Mouse (Mus musculus): ENCODE measurements around the gene Stk4.

The Stk4 gene

GRCm38 (mm10) chr2:164128576-164129411, 58.7 kb downstream of the Stk4 start:
- no peak for DNase-seq (ENCODE audit: low read depth, low spot score)

DNA sequence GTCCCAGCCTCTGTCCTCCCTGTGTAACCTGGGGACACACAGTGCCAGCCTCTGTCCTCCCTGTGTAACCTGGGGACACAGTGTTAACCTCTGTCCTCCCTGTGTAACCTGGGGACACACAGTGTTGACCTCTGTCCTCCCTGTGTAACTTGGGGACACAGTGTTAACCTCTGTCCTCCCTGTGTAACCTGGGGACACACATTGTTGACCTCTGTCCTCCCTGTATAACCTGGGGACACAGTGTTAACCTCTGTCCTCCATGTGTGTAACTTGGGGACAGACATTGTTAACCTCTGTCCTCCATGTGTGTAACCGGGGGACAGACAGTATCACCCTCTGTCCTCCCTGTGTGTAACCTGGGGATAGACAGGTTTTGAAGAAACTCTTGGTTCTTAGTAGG, 61.5 kb downstream of the Stk4 start:
- DNase-seq (ENCODE audit: low read depth, low spot score) = no peak

DNA sequence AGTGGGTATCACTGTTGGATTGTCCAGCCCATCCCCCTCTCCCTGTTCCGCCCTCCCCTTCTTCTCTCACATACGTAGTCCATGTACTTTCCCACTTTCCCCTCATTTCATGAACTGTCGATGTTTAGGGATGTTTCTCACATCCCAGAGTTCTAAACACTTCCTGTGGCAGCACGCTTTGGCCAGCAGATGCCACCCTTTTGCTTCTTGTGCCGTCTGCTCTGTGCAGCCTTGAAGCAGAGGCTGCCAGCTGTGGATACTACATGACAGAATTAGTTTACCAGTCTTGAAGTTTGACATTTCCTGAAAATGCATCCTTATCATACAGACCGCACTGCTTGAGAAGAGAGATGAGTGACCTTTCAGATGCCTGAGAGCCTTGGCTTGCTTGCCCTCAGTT, 64.4 kb downstream of the Stk4 start:
- peak; percentile 31 for DNase-seq (ENCODE audit: low read depth, low spot score)

- DNase-seq (ENCODE audit: low read depth, low spot score) = no peak
These were observed 65.2 kb downstream of the Stk4 start for GRCm38 (mm10) chr2:164135367-164135766.

- DNase-seq (ENCODE audit: low read depth, low spot score) = no peak
These were observed 66.3 kb downstream of the Stk4 start for GRCm38 (mm10) chr2:164136393-164136792.

DNA sequence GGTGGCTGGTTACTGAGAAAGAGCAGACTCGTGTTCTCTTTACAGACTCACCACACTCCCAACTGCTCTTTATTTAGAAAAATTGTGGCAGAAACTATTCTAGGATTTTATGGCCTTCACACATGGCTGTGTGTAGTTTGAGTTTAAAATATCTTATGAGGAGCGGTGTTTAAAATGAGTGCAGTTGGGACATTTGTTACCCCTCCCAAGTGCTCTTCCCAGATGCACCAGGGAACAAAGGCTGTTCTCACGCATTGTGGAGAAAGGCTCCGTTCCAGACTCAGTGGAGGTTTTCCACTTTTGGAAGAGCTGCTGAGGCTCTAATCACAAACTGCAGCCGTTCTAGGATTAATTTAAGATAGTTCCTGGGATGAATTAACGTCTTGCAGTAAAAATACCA, 67.6 kb downstream of the Stk4 start:
- no peak for DNase-seq (ENCODE audit: low read depth, low spot score)

DNA sequence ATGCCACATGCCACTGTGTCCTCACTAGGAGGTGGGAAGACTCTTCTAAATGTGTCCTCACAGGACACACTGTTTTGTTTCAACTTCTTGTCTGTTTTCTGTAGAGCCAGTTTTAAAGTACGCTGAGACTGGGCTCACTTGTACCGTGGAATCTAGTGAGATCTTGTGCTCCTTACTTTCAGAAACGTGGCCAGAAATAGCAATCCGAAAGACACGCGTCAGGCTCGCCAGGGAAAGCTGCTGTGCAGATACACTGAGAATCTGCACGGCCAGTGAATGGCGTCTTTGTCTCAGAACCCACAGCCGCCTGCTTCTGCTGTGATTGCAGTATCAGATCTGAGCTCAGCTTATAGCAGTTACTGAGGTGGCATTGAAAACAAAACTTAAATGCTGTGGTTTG, 71.9 kb downstream of the Stk4 start:
- DNase-seq (ENCODE audit: low read depth, low spot score) = no peak

- DNase-seq (ENCODE audit: low read depth, low spot score) = no peak
These were observed 73.9 kb downstream of the Stk4 start for GRCm38 (mm10) chr2:164144025-164144424.

- no peak for DNase-seq (ENCODE audit: low read depth, low spot score)
These were observed 74.4 kb downstream of the Stk4 start for GRCm38 (mm10) chr2:164144541-164144940.

- DNase-seq (ENCODE audit: low read depth, low spot score) = no peak
These were observed 76.4 kb downstream of the Stk4 start for GRCm38 (mm10) chr2:164146556-164146955.

DNA sequence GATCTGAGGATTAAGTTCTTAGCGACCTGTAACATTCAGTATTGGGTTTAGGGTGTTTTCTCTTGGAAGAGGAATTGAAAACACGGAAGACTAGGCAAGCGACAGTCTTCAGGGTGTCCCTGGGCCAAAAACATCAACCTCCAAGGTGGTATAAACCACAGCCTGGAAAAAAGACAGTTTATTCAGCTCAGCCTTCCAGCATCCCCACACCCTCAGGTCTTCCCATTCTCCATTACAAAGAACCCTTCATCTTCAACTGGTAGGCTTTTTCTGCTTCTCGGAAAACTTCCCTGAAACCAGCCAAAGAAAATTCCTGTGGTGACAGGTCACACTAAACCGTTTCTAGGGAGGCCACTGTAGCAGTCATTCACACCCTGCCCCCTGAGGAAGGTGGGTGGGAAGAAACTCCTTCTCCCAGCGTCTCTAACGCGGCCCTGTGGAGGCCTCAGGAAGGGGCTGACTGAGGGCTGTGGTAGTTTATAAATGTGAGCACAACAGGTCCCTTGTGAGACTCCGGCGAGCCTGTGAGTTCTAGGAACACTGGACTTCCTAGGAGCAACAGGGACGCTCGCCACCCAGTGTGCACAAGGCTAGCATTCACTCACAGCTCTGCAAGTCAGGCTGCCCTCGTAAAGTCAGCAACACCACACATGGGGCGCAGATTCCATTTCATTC, 80.1 kb downstream of the Stk4 start:
- no peak for DNase-seq (ENCODE audit: low read depth, low spot score)

DNA sequence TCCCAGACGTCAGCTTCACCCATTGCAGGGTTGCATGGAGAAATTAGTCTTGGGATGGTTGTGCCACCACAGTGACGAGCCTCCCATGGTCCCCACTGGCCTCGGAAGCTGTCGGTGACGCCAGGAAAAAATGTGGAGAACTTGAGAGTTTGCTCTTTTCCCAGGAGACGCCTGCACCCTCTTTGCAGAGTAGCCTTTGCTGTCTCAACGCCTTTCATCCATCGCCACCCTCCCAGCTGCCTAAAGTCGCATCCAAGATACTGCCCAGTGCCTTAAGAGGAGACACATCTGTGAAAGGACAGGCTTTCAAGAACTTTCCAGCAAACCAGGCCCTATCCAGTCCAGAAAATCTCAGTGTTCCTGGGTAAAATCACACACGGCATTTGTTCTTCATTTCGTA, 82.2 kb downstream of the Stk4 start:
- DNase-seq (ENCODE audit: low read depth, low spot score) = no peak

DNA sequence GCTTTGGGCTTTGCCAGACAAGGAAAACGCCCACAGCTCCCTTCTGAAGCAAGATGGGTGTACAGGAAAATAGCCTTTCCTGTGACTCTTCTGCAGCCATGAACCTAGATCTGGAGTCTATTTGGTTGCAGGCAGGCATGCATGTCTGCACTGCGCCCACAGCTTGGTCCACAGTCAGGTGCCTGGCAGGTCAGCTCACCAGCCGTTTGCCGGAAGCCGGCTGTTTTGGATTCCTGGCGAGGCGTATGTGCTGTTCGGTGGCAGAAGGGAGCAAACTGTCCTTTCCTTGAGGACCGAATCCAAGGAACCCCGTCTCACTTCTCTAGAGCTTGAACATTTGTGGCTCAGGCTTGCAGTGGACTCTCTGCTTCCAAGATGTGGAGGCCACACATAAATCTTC, 83.9 kb downstream of the Stk4 start:
- DNase-seq (ENCODE audit: low read depth, low spot score) = no peak

- DNase-seq (ENCODE audit: low read depth, low spot score) = no peak
These were observed 86.0 kb downstream of the Stk4 start for GRCm38 (mm10) chr2:164156158-164156557.

GRCm38 (mm10) chr2:164158838-164159237, 88.7 kb downstream of the Stk4 start:
- no peak for DNase-seq (ENCODE audit: low read depth, low spot score)

DNA sequence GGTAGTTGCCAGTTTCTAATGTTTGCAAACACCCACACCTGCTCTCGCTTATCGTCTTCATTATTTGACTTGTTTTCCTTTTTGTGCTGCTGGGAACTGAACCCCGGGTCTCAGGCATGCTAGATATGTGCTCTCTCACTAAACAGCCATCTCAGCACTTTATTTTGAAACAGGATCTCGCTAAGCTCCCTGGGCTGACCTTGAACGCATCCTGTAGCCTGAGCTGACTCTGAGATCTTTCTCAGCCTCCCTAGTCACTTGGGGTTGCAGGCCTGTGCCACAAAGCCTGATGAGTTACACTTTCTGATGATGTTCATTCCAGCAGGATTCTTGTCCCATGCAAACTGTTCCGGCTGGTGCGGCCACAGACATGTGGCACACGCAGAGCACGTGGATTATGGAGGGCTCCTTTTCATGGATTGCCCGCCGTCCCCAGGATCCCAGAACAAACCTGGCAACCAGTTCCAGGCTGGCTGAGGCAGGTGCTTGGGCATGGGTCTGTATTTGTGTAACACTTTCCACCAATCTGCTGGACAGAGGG, 91.5 kb downstream of the Stk4 start:
- no peak for DNase-seq (ENCODE audit: low read depth, low spot score)

DNA sequence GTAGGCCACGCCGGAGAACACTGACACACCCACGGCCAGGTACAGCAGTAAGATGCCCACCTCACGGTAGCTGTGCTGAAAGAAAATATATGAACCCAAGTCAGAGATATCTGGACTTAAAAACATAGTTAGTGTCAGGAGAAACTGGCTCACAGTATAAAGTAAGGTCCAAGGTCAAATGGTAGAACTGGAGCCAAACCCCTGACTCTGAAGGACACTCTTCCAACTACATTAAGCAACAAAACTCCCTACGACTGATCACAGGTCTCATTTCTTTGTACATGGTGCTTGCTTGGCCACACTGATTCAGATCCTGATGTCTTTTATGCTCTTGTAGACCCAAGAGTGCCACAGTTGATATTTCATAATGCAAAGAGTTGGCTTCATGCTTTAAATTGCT, 94.8 kb downstream of the Stk4 start:
- no peak for DNase-seq (ENCODE audit: low read depth, low spot score)

DNA sequence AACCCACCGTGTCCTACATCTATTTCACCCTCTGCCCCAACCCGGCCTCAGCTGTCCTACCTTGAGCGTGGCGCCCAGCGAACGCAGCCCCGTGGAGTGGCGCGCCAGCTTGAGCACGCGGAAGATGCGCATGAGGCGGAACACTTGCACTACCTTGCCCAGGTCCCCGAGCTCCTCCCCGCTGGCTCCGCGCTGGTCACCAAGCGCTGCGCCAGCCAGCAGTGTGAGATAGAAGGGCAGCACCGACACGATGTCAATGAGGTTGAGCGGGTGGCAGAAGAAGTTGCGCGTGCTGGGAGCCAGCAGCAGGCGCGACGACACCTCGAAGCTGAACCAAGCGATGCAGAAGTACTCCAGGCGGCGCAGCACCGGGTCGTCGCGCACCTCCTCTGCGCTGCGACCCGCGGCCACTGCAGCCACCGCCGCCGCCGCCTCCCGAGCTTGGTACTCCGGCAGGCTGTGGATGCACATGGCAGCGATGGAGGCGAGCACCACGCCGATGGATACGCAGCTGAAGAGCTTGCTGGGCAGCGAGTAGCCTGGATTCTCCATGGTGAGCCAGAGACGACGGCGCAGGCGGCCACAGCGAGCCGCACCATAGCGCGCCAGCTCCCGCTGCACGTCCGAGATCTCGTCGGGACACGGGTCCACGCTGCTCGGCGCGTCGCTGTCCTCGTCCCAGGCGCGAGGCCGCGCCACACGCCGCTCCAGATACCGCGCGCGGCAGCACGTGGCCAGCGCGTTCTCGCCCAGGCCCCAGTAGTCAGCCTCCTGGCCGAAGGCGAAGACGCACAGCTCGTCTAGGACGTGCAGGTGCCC, 97.8 kb downstream of the Stk4 start:
- no peak for DNase-seq (ENCODE audit: low read depth, low spot score)

DNA sequence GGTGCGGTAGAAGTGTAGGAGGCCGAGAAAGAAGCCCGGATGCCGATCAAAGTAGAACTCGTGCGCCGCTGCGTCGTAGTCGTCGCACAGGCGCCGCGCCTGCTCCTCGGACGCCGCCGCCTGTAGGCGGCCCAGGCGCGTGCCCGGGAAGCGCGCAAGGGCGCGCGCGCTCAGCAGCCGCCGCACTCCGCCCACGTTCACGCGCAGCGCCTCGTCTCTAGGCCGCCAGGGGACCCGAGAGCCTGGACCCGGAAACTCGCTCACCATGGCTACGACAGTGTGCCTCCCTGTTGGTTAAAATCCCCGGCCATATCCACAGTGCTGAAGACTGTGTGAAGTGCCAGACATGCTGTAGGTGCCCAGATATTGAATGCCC, 98.4 kb downstream of the Stk4 start:
- peak; percentile 9 for DNase-seq (ENCODE audit: low read depth, low spot score)

DNA sequence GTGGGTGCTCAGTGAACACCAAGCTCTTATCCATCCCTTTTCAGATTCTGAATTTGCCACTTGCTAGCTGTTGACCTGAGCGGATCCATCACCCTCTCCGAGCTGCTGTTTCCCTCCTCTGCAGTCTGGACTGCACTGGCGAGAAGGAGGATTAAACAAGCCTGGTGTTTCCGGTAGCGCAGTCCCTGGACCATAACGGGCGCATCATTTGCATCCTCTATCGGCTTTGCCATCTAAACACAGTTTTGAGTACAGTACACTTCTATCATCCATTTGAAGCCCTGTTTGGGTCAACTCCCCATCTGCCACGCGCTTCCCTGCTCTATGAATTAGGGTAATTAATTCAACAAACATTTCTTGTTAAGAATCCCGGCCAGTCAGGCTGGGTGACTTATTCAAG, 100.2 kb downstream of the Stk4 start:
- no peak for DNase-seq (ENCODE audit: low read depth, low spot score)

DNA sequence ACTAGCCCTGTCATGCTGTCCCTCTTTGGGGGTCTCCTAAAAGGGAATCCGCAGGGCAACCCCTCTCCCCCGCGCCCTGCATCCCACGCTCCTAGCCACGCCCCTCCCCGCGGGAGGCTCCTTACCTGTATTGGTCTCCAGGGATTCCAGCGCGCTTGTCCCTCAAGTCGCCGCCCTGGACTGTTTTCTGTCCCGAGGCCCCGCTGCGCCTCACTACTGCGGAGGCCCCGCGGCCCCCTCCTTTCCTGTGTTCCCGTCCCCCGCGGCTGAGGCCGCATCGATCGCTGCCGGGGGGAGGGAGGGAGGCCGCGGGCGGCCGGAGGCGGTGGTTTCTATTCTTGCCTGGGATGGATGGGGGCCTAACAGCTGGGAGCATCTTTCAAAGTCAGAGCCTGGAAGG, 100.8 kb downstream of the Stk4 start, which contains the start of gene Kcns1:
Gene Kcns1 (minus strand): TSS at position 212 of the 400 bp plus-strand sequence.
- no peak for DNase-seq (ENCODE audit: low read depth, low spot score)

DNA sequence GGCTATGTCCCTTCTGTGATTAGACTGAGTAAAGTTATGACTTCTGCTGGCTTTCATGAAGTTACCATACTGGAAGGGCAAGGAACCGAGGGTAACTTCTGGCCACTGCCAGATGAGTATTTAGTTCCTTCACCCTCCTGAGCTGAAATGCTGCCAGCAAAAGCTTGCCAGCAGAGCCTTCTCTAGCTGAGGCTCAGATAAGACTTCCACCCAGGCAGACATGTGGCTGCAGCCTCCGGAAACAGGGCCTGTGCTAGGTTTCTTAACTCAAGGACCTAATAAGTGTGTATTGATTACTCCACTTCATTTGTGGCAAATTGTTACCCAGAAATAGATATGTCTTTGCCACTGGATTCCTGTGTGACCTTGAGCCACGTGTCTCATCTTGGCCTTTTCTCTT, 103.3 kb downstream of the Stk4 start:
- no peak for DNase-seq (ENCODE audit: low read depth, low spot score)
